Mouse (Mus musculus): Measurements from ENCODE around the gene Nptx1.
A peak's percentile ranks its signal among the peaks of the same experiment; 100 is the strongest.

DNA sequence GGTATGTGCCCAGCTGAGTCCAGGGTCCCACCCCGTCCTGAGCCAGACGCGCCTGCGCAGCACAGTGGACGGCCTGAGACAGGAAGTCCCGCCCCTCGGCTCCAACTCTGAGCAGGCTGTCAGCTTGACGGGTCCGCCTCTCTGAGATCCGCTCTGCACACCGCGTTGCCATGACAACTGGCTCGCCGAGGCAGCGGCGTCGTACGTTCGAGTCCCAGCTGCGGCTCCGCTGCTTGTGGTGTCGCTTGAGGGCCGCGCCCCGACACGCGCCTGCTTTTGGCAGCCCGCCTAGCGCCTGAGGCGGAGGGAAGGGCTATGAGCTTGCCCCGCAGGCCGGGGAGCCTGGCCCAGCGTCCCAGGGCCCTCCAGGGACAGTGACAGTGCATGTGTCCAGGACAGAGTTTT, 23.0 kb downstream of the Nptx1 start:
- TF ChIP-seq CTCF (IDR thresholded peaks at IDR 0.05; ENCODE audit: borderline replicate concordance, control insufficient read depth, extremely low read depth, insufficient read depth, low read length, poor library complexity) (0 out of 2 replicates have a peak, but pooled peaks have one; percentile 55), POLR2A (IDR thresholded peaks at IDR 0.05; ENCODE audit: control insufficient read depth, extremely low read depth, insufficient read depth, low read length, poor library complexity) (no peak)
